Mouse (Mus musculus) MEL (cell line): ENCODE measurements around the gene Emg1. TPM values are rescaled to one million over a fixed set of nuclear protein-coding genes. Genes with fewer than 3 reads are reported as not detected.

Source experiments
- DNase-seq: peaks from one replicate; pipeline ENCODE4 v3.0.0; 2011; ENCODE audit warnings: low read depth, low spot score
- H3K27ac ChIP-seq: 2 replicates; pipeline ENCODE4 v1.5.1; 2012; ENCODE audit warnings: low read depth, mild to moderate bottlenecking, control low read depth, low read length, moderate library complexity; ENCODE audit not compliant: control insufficient read depth
- H3K27me3 ChIP-seq, 2 experiments: fragments of 150-350 bp in 1 of 2; sonication (generic) in 1 of 2; 2 replicates each; pipeline ENCODE4 v1.6.1; 2012; ENCODE audit warnings: low read length in 2 of 2, mild to moderate bottlenecking in 2 of 2, improper control_type of control experiment in 1 of 2, moderate library complexity in 1 of 2; ENCODE audit not compliant: insufficient read depth in 2 of 2, control insufficient read depth in 1 of 2
- H3K36me3 ChIP-seq, 2 experiments: 2 replicates each; pipeline ENCODE4 v1.6.1; 2012 to 2014; ENCODE audit warnings: low read length in 2 of 2, improper control_type of control experiment in 1 of 2, inconsistent platforms in 1 of 2, mild to moderate bottlenecking in 1 of 2; ENCODE audit not compliant: insufficient read depth in 2 of 2, control insufficient read depth in 1 of 2
- H3K4me1 ChIP-seq, 2 experiments: fragments of 150-350 bp in 1 of 2; sonication (generic) in 1 of 2; 2 replicates each; pipeline ENCODE4 v1.6.1; 2012; ENCODE audit warnings: low read length in 2 of 2, improper control_type of control experiment in 1 of 2, mild to moderate bottlenecking in 1 of 2; ENCODE audit not compliant: insufficient read depth in 2 of 2, control insufficient read depth in 1 of 2
- H3K4me3 ChIP-seq, 2 experiments: fragments of 150-350 bp in 1 of 2; sonication (generic) in 1 of 2; 2 replicates each; pipeline ENCODE4 v1.5.1; 2012; ENCODE audit warnings: low read depth in 2 of 2, low read length in 2 of 2, mild to moderate bottlenecking in 2 of 2, moderate library complexity in 2 of 2, control low read depth in 1 of 2, improper control_type of control experiment in 1 of 2; ENCODE audit not compliant: control insufficient read depth in 1 of 2, insufficient read depth in 1 of 2
- H3K79me2 ChIP-seq: 2 replicates; pipeline ENCODE4 v1.6.1; 2012; ENCODE audit warnings: mild to moderate bottlenecking, low read length, moderate library complexity; ENCODE audit not compliant: control insufficient read depth, poor library complexity, insufficient read depth
- H3K9ac ChIP-seq: 2 replicates; pipeline ENCODE4 v1.6.1; 2012; ENCODE audit warnings: low read depth, mild to moderate bottlenecking, control low read depth, low read length, moderate library complexity; ENCODE audit not compliant: control insufficient read depth, poor library complexity, severe bottlenecking
- H3K9me3 ChIP-seq: fragments of 150-350 bp; sonication (generic); replicated peaks from 2 replicates; pipeline ENCODE4 v1.6.1; 2012; ENCODE audit warnings: mild to moderate bottlenecking, low read length, improper control_type of control experiment, moderate library complexity; ENCODE audit not compliant: insufficient read depth
- CHD1 ChIP-seq: IDR thresholded peaks from 2 replicates; pipeline ENCODE4 v1.6.1; 2012; ENCODE audit warnings: low read depth, mild to moderate bottlenecking, inconsistent platforms, low read length, improper control_type of control experiment
- CTCF ChIP-seq, 3 experiments: IDR thresholded peaks in 2 of 3; conservative IDR thresholded peaks in 1 of 3; 2 replicates each; pipeline ENCODE4 v1.5.1; 2011 to 2012; ENCODE audit warnings: low read length in 3 of 3, low read depth in 2 of 3, mild to moderate bottlenecking in 2 of 3, improper control_type of control experiment in 1 of 3, inconsistent platforms in 1 of 3, mixed read lengths in 1 of 3, moderate library complexity in 1 of 3; ENCODE audit not compliant: control insufficient read depth in 1 of 3, insufficient read depth in 1 of 3, poor library complexity in 1 of 3, severe bottlenecking in 1 of 3
- MAZ ChIP-seq: IDR thresholded peaks from 2 replicates; pipeline ENCODE4 v1.6.1; 2012; ENCODE audit warnings: low read depth, mild to moderate bottlenecking, inconsistent platforms, low read length, improper control_type of control experiment
- MXI1 ChIP-seq: IDR thresholded peaks from 2 replicates; pipeline ENCODE4 v1.6.1; 2011; ENCODE audit warnings: mild to moderate bottlenecking, low read depth, low read length, improper control_type of control experiment
- MYB ChIP-seq: IDR thresholded peaks from 2 replicates; pipeline ENCODE4 v1.6.1; 2011; ENCODE audit warnings: mild to moderate bottlenecking, low read depth, low read length, improper control_type of control experiment
- POLR2AphosphoS2 ChIP-seq: IDR thresholded peaks from 2 replicates; pipeline ENCODE4 v1.6.1; 2011; ENCODE audit warnings: low read length, improper control_type of control experiment
- POLR2AphosphoS5 ChIP-seq: IDR thresholded peaks from 2 replicates; pipeline ENCODE4 v1.6.1; 2012; ENCODE audit warnings: low read depth, borderline replicate concordance, mild to moderate bottlenecking, inconsistent platforms, low read length, moderate library complexity, mixed read lengths
- RAD21 ChIP-seq: IDR thresholded peaks from 2 replicates; pipeline ENCODE4 v1.6.1; 2011; ENCODE audit warnings: mild to moderate bottlenecking, low read depth, low read length, improper control_type of control experiment
- SMC3 ChIP-seq: IDR thresholded peaks from 2 replicates; pipeline ENCODE4 v1.6.1; 2011; ENCODE audit warnings: low read depth, low read length, improper control_type of control experiment
- ZC3H11A ChIP-seq: IDR thresholded peaks from 2 replicates; pipeline ENCODE4 v1.6.1; 2012; ENCODE audit warnings: low read depth, mild to moderate bottlenecking, inconsistent platforms, low read length, improper control_type of control experiment
- ZMIZ1 ChIP-seq: IDR thresholded peaks from 2 replicates; pipeline ENCODE4 v1.6.1; 2012; ENCODE audit warnings: low read depth, mild to moderate bottlenecking, inconsistent platforms, low read length, improper control_type of control experiment, moderate library complexity
- polyA plus RNA-seq, 2 experiments: library from polyadenylated mRNA; stranded (reverse) in 1 of 2; unstranded in 1 of 2; fragments of >175 nt in 1 of 2; fragments of >200 nt in 1 of 2; gene quantifications; 2 replicates each; pipeline versions ENCODE4 v1.2.1 to v1.2.4; 2012; ENCODE audit warnings: low replicate concordance in 2 of 2, low read depth in 1 of 2; ENCODE audit not compliant: insufficient read length in 2 of 2, insufficient read depth in 1 of 2, missing spikeins in 1 of 2
- total RNA-seq: library from RNA; depleted of rRNA; stranded (reverse); fragments of 300-350 nt; gene quantifications from 2 replicates; pipeline ENCODE4 v1.2.3, GENCODE M21; 2012

Gene Emg1
- total and polyA plus RNA-seq, 3 experiments = 346 to 391 TPM; not detected in 1

- peak; percentile 77 to 96 (median 81) for TF ChIP-seq CTCF (IDR thresholded peaks at IDR 0.05 in 2 of 3, conservative IDR thresholded peaks at IDR 0.05 in 1 of 3; ENCODE audit: control insufficient read depth in 1 of 3, insufficient read depth in 1 of 3, low read depth in 2 of 3, low read length in 3 of 3, poor library complexity in 1 of 3, severe bottlenecking in 1 of 3)
- TF ChIP-seq MYB = no peak
- TF ChIP-seq POLR2AphosphoS5 = no peak; the same call in 1 of the 2 replicates
- TF ChIP-seq ZC3H11A = no peak
Observed at GRCm38 (mm10) chr6:124702784-124703103, 9.2 kb downstream of the Emg1 start (continued).

DNA sequence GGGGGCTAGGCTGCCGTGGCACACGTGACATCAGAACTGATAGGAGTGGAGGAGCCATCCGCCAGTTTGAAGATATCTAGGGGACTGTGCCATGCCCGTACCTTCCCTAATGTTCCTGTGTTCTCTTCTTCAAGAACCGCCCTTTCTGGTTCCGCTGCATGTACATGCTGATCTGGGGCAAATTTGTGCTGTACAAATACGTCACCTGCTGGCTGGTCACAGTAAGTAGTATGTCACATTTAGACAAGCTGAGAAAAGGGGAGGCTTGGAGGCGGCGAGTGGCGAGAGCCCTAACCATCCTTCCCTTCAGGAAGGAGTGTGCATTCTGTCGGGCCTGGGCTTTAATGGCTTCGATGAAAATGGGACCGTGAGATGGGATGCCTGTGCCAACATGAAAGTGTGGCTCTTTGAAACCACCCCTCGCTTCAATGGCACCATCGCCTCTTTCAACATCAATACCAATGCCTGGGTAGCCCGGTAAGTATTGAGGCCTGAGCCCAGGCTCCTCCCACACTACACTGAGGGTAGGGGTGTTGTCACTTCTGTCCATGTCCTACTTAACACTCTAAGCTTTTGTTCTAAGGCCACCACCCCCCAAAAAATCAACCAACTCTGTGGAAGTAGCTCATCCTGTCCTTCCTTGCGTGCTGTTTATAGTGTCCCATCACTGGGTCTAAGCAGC, 9.7 kb downstream of the Emg1 start:
- Histone ChIP-seq H3K9ac (no peak overlapping the region), H3K79me2 (peaks cover 11% of the 10 kb centered on the region; the same call in 1 of the 2 replicates), H3K27me3 (no peaks in the 10 kb centered on the region), H3K4me1 (peaks cover 0 to 5% of the 10 kb centered on the region in 2 experiments; a peak in 2 of 4 replicates), H3K36me3 (peaks cover 13 to 19% of the 10 kb centered on the region in 2 experiments), H3K4me3 (no peak overlapping the region), H3K9me3 (no peaks in the 10 kb centered on the region), H3K27ac (no peak overlapping the region)
- no peak for TF ChIP-seq MAZ
- peak in 1 of 3 experiments; percentile 22; a peak in 1 of 6 replicates for TF ChIP-seq CTCF (IDR thresholded peaks at IDR 0.05 in 2 of 3, conservative IDR thresholded peaks at IDR 0.05 in 1 of 3; ENCODE audit: control insufficient read depth in 1 of 3, insufficient read depth in 1 of 3, low read depth in 2 of 3, low read length in 3 of 3, poor library complexity in 1 of 3, severe bottlenecking in 1 of 3)
- TF ChIP-seq SMC3 = peak; percentile 25
- peak; percentile 24 for TF ChIP-seq RAD21
- no peak for TF ChIP-seq MXI1
- no peak for TF ChIP-seq CHD1
- TF ChIP-seq ZMIZ1 = peak; percentile 39; the same call in 1 of the 2 replicates
- no peak for DNase-seq

DNA sequence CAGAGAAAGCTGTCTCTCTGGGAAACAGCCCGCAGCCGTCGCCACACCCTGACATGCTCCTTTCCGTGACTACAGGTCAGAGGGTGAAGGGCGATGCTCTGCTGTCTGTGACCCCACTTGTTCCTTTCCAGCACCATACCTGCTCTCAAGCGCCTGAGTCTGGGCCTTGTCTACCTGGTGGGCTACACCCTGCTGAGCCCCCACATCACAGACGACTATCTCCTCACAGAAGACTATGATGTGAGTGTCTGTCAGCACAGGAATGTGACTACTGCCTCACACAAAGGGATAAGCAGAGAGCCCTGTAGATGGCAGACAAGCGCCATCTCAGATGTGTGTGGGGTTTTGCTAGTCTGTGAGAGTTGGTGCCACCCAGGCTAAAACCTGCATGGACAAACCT, 10.6 kb downstream of the Emg1 start:
- H3K4me3 ChIP-seq = no peak overlapping the region
- no peak for DNase-seq

More for the DNA sequence above, 10.6 kb downstream of the Emg1 start:
- Histone ChIP-seq H3K9me3 (no peaks in the 10 kb centered on the region), H3K9ac (no peak overlapping the region), H3K27ac (no peak overlapping the region), H3K36me3 (peaks cover 13 to 19% of the 10 kb centered on the region in 2 experiments), H3K27me3 (no peaks in the 10 kb centered on the region), H3K79me2 (peaks cover 5% of the 10 kb centered on the region; the same call in 1 of the 2 replicates), H3K4me1 (peaks cover 0 to 5% of the 10 kb centered on the region in 2 experiments; a peak in 2 of 4 replicates)
- TF ChIP-seq CTCF (IDR thresholded peaks at IDR 0.05 in 2 of 3, conservative IDR thresholded peaks at IDR 0.05 in 1 of 3; ENCODE audit: control insufficient read depth in 1 of 3, insufficient read depth in 1 of 3, low read depth in 2 of 3, low read length in 3 of 3, poor library complexity in 1 of 3, severe bottlenecking in 1 of 3) = peak in 2 of 3 experiments; percentile 13 to 36; a peak in 3 of 6 replicates
- TF ChIP-seq ZC3H11A = no peak
- TF ChIP-seq POLR2AphosphoS2 = peak; percentile 53
- 0 out of 2 replicates have a peak, but pooled peaks have one; percentile 23 for TF ChIP-seq SMC3
